Mouse (Mus musculus): Measurements from ENCODE around the gene Minpp1. TPM values are rescaled to one million over a fixed set of nuclear protein-coding genes. Genes with fewer than 3 reads are reported as not detected.
A peak's percentile ranks its signal among the peaks of the same experiment; 100 is the strongest.

Gene Minpp1
- total and polyA plus RNA-seq, 3 experiments: 176 to 256 TPM; not detected in 1

- no peak for TF ChIP-seq HCFC1 (IDR thresholded peaks at IDR 0.05; ENCODE audit: low read depth, low read length)
- TF ChIP-seq GATA1 (IDR thresholded peaks at IDR 0.05; ENCODE audit: low read depth, low read length): peak; percentile 99
- peak; percentile 94 for TF ChIP-seq MXI1 (IDR thresholded peaks at IDR 0.05; ENCODE audit: low read depth, low read length)
- no peak for TF ChIP-seq MEF2A (IDR thresholded peaks at IDR 0.05; ENCODE audit: extremely low read depth, insufficient replicate concordance, low read depth, low read length, poor library complexity, severe bottlenecking)
- TF ChIP-seq EP300 (IDR thresholded peaks at IDR 0.05; ENCODE audit: low read depth in 1 of 2, low read length in 2 of 2): peak; percentile 98
- TF ChIP-seq SMC3 (IDR thresholded peaks at IDR 0.05; ENCODE audit: low read depth, low read length): 0 out of 2 replicates have a peak, but pooled peaks have one; percentile 3
- no peak for TF ChIP-seq ZMIZ1 (IDR thresholded peaks at IDR 0.05; ENCODE audit: low read depth, low read length)
- TF ChIP-seq MAFK (IDR thresholded peaks at IDR 0.05; ENCODE audit: borderline replicate concordance, low read depth, low read length): peak; percentile 46; the same call in 1 of the 2 replicates
- TF ChIP-seq GABPA (IDR thresholded peaks at IDR 0.05; ENCODE audit: low read depth, low read length): no peak
- peak; percentile 93 for TF ChIP-seq ETS1 (IDR thresholded peaks at IDR 0.05; ENCODE audit: low read depth, low read length)
- TF ChIP-seq RCOR1 (IDR thresholded peaks at IDR 0.05; ENCODE audit: low read depth, low read length): peak; percentile 83
- no peak for TF ChIP-seq RAD21 (IDR thresholded peaks at IDR 0.05; ENCODE audit: low read depth, low read length)
- no peak for TF ChIP-seq CHD2 (IDR thresholded peaks at IDR 0.05; ENCODE audit: low read length)
- peak; percentile 97 for TF ChIP-seq SIN3A (IDR thresholded peaks at IDR 0.05; ENCODE audit: low read length)
- peak; percentile 93 for TF ChIP-seq CHD1 (IDR thresholded peaks at IDR 0.05; ENCODE audit: low read depth, low read length)
- peak; percentile 74; the same call in 1 of the 2 replicates for TF ChIP-seq MAX (IDR thresholded peaks at IDR 0.05; ENCODE audit: low read length)
- no peak for TF ChIP-seq KAT2A (conservative IDR thresholded peaks at IDR 0.05; ENCODE audit: low read depth, low read length)
- no peak for TF ChIP-seq ZNF384 (IDR thresholded peaks at IDR 0.05; ENCODE audit: low read depth, low read length)
- TF ChIP-seq MAZ (IDR thresholded peaks at IDR 0.05; ENCODE audit: low read depth, low read length): no peak
- TF ChIP-seq ZKSCAN1 (IDR thresholded peaks at IDR 0.05; ENCODE audit: low read depth, low read length): no peak
Measured at GRCm38 (mm10) chr19:32476016-32476711, 9.4 kb upstream of the Minpp1 start (continued).

GRCm38 (mm10) chr19:32476712-32477052 is 8.9 kb upstream of the Minpp1 start:
- Histone ChIP-seq H3K79me2 (ENCODE audit: control insufficient read depth, insufficient read depth, low read length, poor library complexity) (no peaks in the 10 kb centered on the region; the same call in 1 of the 2 replicates), H3K4me1 (ENCODE audit: control insufficient read depth in 1 of 2, insufficient read depth in 2 of 2, low read length in 2 of 2) (peaks cover 33 to 36% of the 10 kb centered on the region in 2 experiments), H3K36me3 (ENCODE audit: control insufficient read depth in 1 of 2, insufficient read depth in 2 of 2, low read length in 2 of 2) (peaks cover 0 to 42% of the 10 kb centered on the region in 2 experiments; a peak in 2 of 4 replicates), H3K27me3 (ENCODE audit: control insufficient read depth in 1 of 2, insufficient read depth in 2 of 2, low read length in 2 of 2) (no peaks in the 10 kb centered on the region), H3K9me3 (replicated peaks; ENCODE audit: insufficient read depth, low read length) (no peaks in the 10 kb centered on the region), H3K9ac (ENCODE audit: control insufficient read depth, low read depth, low read length, poor library complexity, severe bottlenecking) (peak overlapping the region; percentile 75), H3K4me3 (ENCODE audit: control insufficient read depth in 1 of 2, insufficient read depth in 1 of 2, low read depth in 2 of 2, low read length in 2 of 2) (peak overlapping the region; percentile 40 to 55), H3K27ac (ENCODE audit: control insufficient read depth, low read depth, low read length) (peak overlapping the region; percentile 98)
- peak; percentile 70 for DNase-seq (ENCODE audit: low read depth, low spot score)
- 0 out of 2 replicates have a peak, but pooled peaks have one; percentile 55 for TF ChIP-seq JUND (IDR thresholded peaks at IDR 0.05; ENCODE audit: low read depth, low read length)
- peak in 1 of 2 experiments; percentile 45; a peak in 1 of 4 replicates for TF ChIP-seq USF2 (IDR thresholded peaks at IDR 0.05; ENCODE audit: borderline replicate concordance in 1 of 2, insufficient read depth in 1 of 2, low read depth in 1 of 2, low read length in 2 of 2)
- TF ChIP-seq ZNF384 (IDR thresholded peaks at IDR 0.05; ENCODE audit: low read depth, low read length): 0 out of 2 replicates have a peak, but pooled peaks have one; percentile 14
- 0 out of 2 replicates have a peak, but pooled peaks have one; percentile 50 for TF ChIP-seq NELFE (IDR thresholded peaks at IDR 0.05; ENCODE audit: low read depth, low read length)
- 0 out of 2 replicates have a peak, but pooled peaks have one; percentile 5 for TF ChIP-seq HCFC1 (IDR thresholded peaks at IDR 0.05; ENCODE audit: low read depth, low read length)
- TF ChIP-seq MAFK (IDR thresholded peaks at IDR 0.05; ENCODE audit: borderline replicate concordance, low read depth, low read length): 0 out of 2 replicates have a peak, but pooled peaks have one; percentile 17
- TF ChIP-seq NRF1 (IDR thresholded peaks at IDR 0.05; ENCODE audit: insufficient read depth, low read depth, low read length, poor library complexity, severe bottlenecking): no peak
- TF ChIP-seq MAX (IDR thresholded peaks at IDR 0.05; ENCODE audit: low read length): peak; percentile 78
- TF ChIP-seq GATA1 (IDR thresholded peaks at IDR 0.05; ENCODE audit: low read depth, low read length): no peak
- peak; percentile 53 to 60 for TF ChIP-seq EP300 (IDR thresholded peaks at IDR 0.05; ENCODE audit: low read depth in 1 of 2, low read length in 2 of 2)
- no peak for TF ChIP-seq UBTF (IDR thresholded peaks at IDR 0.05; ENCODE audit: borderline replicate concordance, insufficient read depth, low read depth, low read length)
- no peak for TF ChIP-seq MEF2A (IDR thresholded peaks at IDR 0.05; ENCODE audit: extremely low read depth, insufficient replicate concordance, low read depth, low read length, poor library complexity, severe bottlenecking)
- TF ChIP-seq POLR2AphosphoS5 (IDR thresholded peaks at IDR 0.05; ENCODE audit: borderline replicate concordance, low read depth, low read length): no peak
- TF ChIP-seq BHLHE40 (IDR thresholded peaks at IDR 0.05; ENCODE audit: borderline replicate concordance, low read depth, low read length): peak; percentile 91
- TF ChIP-seq TCF12 (IDR thresholded peaks at IDR 0.05; ENCODE audit: low read depth, low read length): peak; percentile 37
- 0 out of 2 replicates have a peak, but pooled peaks have one; percentile 89 for TF ChIP-seq CHD1 (IDR thresholded peaks at IDR 0.05; ENCODE audit: low read depth, low read length)
- 0 out of 2 replicates have a peak, but pooled peaks have one; percentile 66 for TF ChIP-seq MYC (IDR thresholded peaks at IDR 0.05; ENCODE audit: low read depth, low read length)
- TF ChIP-seq MAZ (IDR thresholded peaks at IDR 0.05; ENCODE audit: low read depth, low read length): no peak
- TF ChIP-seq ELF1 (IDR thresholded peaks at IDR 0.05; ENCODE audit: low read depth, low read length): no peak

All from MEL (cell line).